Mouse (Mus musculus): Measurements from ENCODE around the gene Prpf39. TPM values are rescaled to one million over a fixed set of nuclear protein-coding genes. Genes with fewer than 3 reads are reported as not detected.

Gene Prpf39
- polyA plus RNA-seq, 1 experiment from 2014 or later = 66.9 TPM

- Histone ChIP-seq H3K4me2 (replicated peaks) (peak overlapping the region; percentile 86), H3K9me3 (no peaks in the 10 kb centered on the region), H3K36me3 (peaks cover 15% of the 10 kb centered on the region; the same call in 1 of the 2 replicates), H3K4me1 (peaks cover 29% of the 10 kb centered on the region), H3K9ac (replicated peaks) (peak overlapping the region; percentile 95), H3K27me3 (no peaks in the 10 kb centered on the region), H3K4me3 (peak overlapping the region; percentile 91), H3K27ac (replicated peaks) (peak overlapping the region; percentile 92)
- ATAC-seq (ENCODE audit: low FRiP score, low read depth) = peak; percentile 67
- WGBS = 4% methylated on average over 21 of the region's 21 CpGs
These were observed 36.9 kb downstream of the Prpf39 start for GRCm38 (mm10) chr12:65072911-65073610.

- peak within 1 kb of the TSS; percentile 86 for H3K4me2 ChIP-seq (replicated peaks)
- peak; percentile 99 for ATAC-seq (ENCODE audit: low FRiP score, low read depth)
- 0% methylated on average over 49 of the region's 49 CpGs for WGBS
- peaks cover 14% of the 10 kb centered on the region; the same call in 1 of the 2 replicates for H3K36me3 ChIP-seq
- H3K9ac ChIP-seq (replicated peaks) = peak within 1 kb of the TSS; percentile 95
- peaks cover 31% of the 10 kb centered on the region for H3K4me1 ChIP-seq
- H3K4me3 ChIP-seq = peak within 1 kb of the TSS; percentile 91
- no peaks in the 10 kb centered on the region for H3K9me3 ChIP-seq
- no peaks in the 10 kb centered on the region for H3K27me3 ChIP-seq
- peak within 1 kb of the TSS; percentile 92 for H3K27ac ChIP-seq (replicated peaks)
These were observed 37.6 kb downstream of the Prpf39 start, which contains the start of gene Fkbp3 for GRCm38 (mm10) chr12:65073611-65074178. Gene Fkbp3 (minus strand): TSS chr12:65074007.

GRCm38 (mm10) chr12:65074651-65075050 is 38.5 kb downstream of the Prpf39 start:
- Histone ChIP-seq H3K4me2 (replicated peaks) (peak overlapping the region; percentile 86), H3K9me3 (no peaks in the 10 kb centered on the region), H3K4me3 (peak overlapping the region; percentile 91), H3K27ac (replicated peaks) (peak overlapping the region; percentile 92), H3K27me3 (no peaks in the 10 kb centered on the region), H3K36me3 (0 out of 2 replicates have a peak, but pooled peaks cover 9% of the 10 kb centered on the region), H3K9ac (replicated peaks) (peak overlapping the region; percentile 76; the same call in 1 of the 2 replicates), H3K4me1 (peaks cover 31% of the 10 kb centered on the region)
- 43% methylated on average over 7 of the region's 7 CpGs for WGBS
- ATAC-seq (ENCODE audit: low FRiP score, low read depth) = no peak

- Histone ChIP-seq H3K9ac (replicated peaks) (peak within 1 kb of the TSS; percentile 76), H3K27me3 (no peaks in the 10 kb centered on the region), H3K27ac (replicated peaks) (peak within 1 kb of the TSS; percentile 92), H3K4me3 (peak within 1 kb of the TSS; percentile 91), H3K4me2 (replicated peaks) (peak within 1 kb of the TSS; percentile 86), H3K36me3 (0 out of 2 replicates have a peak, but pooled peaks cover 12% of the 10 kb centered on the region), H3K9me3 (no peaks in the 10 kb centered on the region), H3K4me1 (peaks cover 31% of the 10 kb centered on the region)
- peak; percentile 35 for ATAC-seq (ENCODE audit: low FRiP score, low read depth)
- 2% methylated on average over 39 of the region's 39 CpGs for WGBS
These were observed 39.1 kb downstream of the Prpf39 start, which contains the start of gene Fancm for GRCm38 (mm10) chr12:65075085-65075732. Gene Fancm (plus strand): TSS chr12:65075603.

GRCm38 (mm10) chr12:65075733-65076310 is 39.7 kb downstream of the Prpf39 start:
- H3K36me3 ChIP-seq = 0 out of 2 replicates have a peak, but pooled peaks cover 16% of the 10 kb centered on the region
- H3K4me3 ChIP-seq = peak overlapping the region; percentile 91
- peak overlapping the region; percentile 76 for H3K9ac ChIP-seq (replicated peaks)
- peak overlapping the region; percentile 86 for H3K4me2 ChIP-seq (replicated peaks)
- peak; percentile 2; the same call in 1 of the 2 replicates for ATAC-seq (ENCODE audit: low FRiP score, low read depth)
- no peaks in the 10 kb centered on the region for H3K27me3 ChIP-seq
- peak overlapping the region; percentile 90 for H3K27ac ChIP-seq (replicated peaks)
- H3K4me1 ChIP-seq = peaks cover 31% of the 10 kb centered on the region
- under 1% methylated on average over 40 of the region's 41 CpGs for WGBS
- no peaks in the 10 kb centered on the region for H3K9me3 ChIP-seq

GRCm38 (mm10) chr12:65076906-65077305 is 40.8 kb downstream of the Prpf39 start:
- no peaks in the 10 kb centered on the region for H3K27me3 ChIP-seq
- WGBS = 82% methylated on average over 9 of the region's 9 CpGs
- no peaks in the 10 kb centered on the region for H3K9me3 ChIP-seq
- H3K4me2 ChIP-seq (replicated peaks) = peak overlapping the region; percentile 86
- no peak for ATAC-seq (ENCODE audit: low FRiP score, low read depth)
- no peak overlapping the region for H3K27ac ChIP-seq (replicated peaks)
- H3K4me3 ChIP-seq = peak overlapping the region; percentile 91
- H3K4me1 ChIP-seq = peaks cover 31% of the 10 kb centered on the region
- H3K9ac ChIP-seq (replicated peaks) = peak overlapping the region; percentile 76
- 0 out of 2 replicates have a peak, but pooled peaks cover 16% of the 10 kb centered on the region for H3K36me3 ChIP-seq

- Histone ChIP-seq H3K4me2 (replicated peaks) (no peak overlapping the region), H3K9ac (replicated peaks) (no peak overlapping the region), H3K9me3 (no peaks in the 10 kb centered on the region), H3K4me3 (no peak overlapping the region), H3K36me3 (peaks cover 50% of the 10 kb centered on the region), H3K27me3 (no peaks in the 10 kb centered on the region), H3K4me1 (no peaks in the 10 kb centered on the region), H3K27ac (replicated peaks) (no peak overlapping the region)
- 71% methylated on average over 1 of the region's 1 CpGs for WGBS
- ATAC-seq (ENCODE audit: low FRiP score, low read depth) = no peak
These were observed 72.6 kb downstream of the Prpf39 start for GRCm38 (mm10) chr12:65108746-65109145.

GRCm38 (mm10) chr12:65111503-65111902 is 75.4 kb downstream of the Prpf39 start:
- peaks cover 42% of the 10 kb centered on the region for H3K36me3 ChIP-seq
- H3K27me3 ChIP-seq = no peaks in the 10 kb centered on the region
- ATAC-seq (ENCODE audit: low FRiP score, low read depth) = no peak
- H3K4me1 ChIP-seq = no peaks in the 10 kb centered on the region
- 94% methylated on average over 3 of the region's 3 CpGs for whole genome bisulfite sequencing
- H3K4me3 ChIP-seq = no peak overlapping the region
- H3K4me2 ChIP-seq (replicated peaks) = no peak overlapping the region
- H3K27ac ChIP-seq (replicated peaks) = no peak overlapping the region
- no peaks in the 10 kb centered on the region for H3K9me3 ChIP-seq
- no peak overlapping the region for H3K9ac ChIP-seq (replicated peaks)

GRCm38 (mm10) chr12:65112811-65113210 is 76.7 kb downstream of the Prpf39 start:
- Histone ChIP-seq H3K36me3 (peaks cover 40% of the 10 kb centered on the region), H3K4me3 (no peak overlapping the region), H3K9me3 (no peaks in the 10 kb centered on the region), H3K4me2 (replicated peaks) (no peak overlapping the region), H3K4me1 (no peaks in the 10 kb centered on the region), H3K27me3 (no peaks in the 10 kb centered on the region), H3K27ac (replicated peaks) (no peak overlapping the region), H3K9ac (replicated peaks) (no peak overlapping the region)
- no peak for ATAC-seq (ENCODE audit: low FRiP score, low read depth)
- WGBS = 93% methylated on average over 1 of the region's 1 CpGs

All from midbrain, embryonic 12.5 days (tissue).